Mouse (Mus musculus) lung, postnatal 0 days (tissue): ENCODE data around the gene Tarbp2. TPM values are rescaled to one million over a fixed set of nuclear protein-coding genes. Genes with fewer than 3 reads are reported as not detected.

Experiments used
- ATAC-seq: fragments of 200-750 bp; cut with Nextera tagmentation; 2 replicates; pipeline ENCODE4 v1.8.0; 2017; ENCODE audit warnings: moderate library complexity
- DNase-seq: peaks from one replicate; pipeline ENCODE4 v3.0.0-alpha.2; 2016; ENCODE audit warnings: low spot score
- H3K27ac ChIP-seq: fragments of 300-500 bp; sonication (generic); 2 replicates; pipeline ENCODE4 v1.5.1; 2014; ENCODE audit warnings: antibody characterized with exemption, mild to moderate bottlenecking, low read length, mixed read lengths
- H3K27me3 ChIP-seq: fragments of 300-500 bp; sonication (generic); replicated peaks from 2 replicates; pipeline ENCODE4 v1.6.1; 2014; ENCODE audit warnings: low read length, mixed read lengths; ENCODE audit not compliant: insufficient read depth
- H3K36me3 ChIP-seq: fragments of 300-500 bp; sonication (generic); 2 replicates; pipeline ENCODE4 v1.6.1; 2014; ENCODE audit warnings: low read length, mixed read lengths; ENCODE audit not compliant: insufficient read depth
- H3K4me1 ChIP-seq: fragments of 300-500 bp; sonication (generic); 2 replicates; pipeline ENCODE4 v1.6.1; 2014; ENCODE audit warnings: antibody characterized with exemption, low read depth, low read length, mixed read lengths; ENCODE audit not compliant: insufficient read depth
- H3K4me2 ChIP-seq: fragments of 300-500 bp; sonication (generic); replicated peaks from 2 replicates; pipeline ENCODE4 v1.6.1; 2014; ENCODE audit warnings: low read depth, mild to moderate bottlenecking, low read length, moderate library complexity, mixed read lengths
- H3K4me3 ChIP-seq: fragments of 300-500 bp; sonication (generic); 2 replicates; pipeline ENCODE4 v1.5.1; 2014; ENCODE audit warnings: low read depth, low read length
- H3K9ac ChIP-seq: fragments of 300-500 bp; sonication (generic); replicated peaks from 2 replicates; pipeline ENCODE4 v1.6.1; 2014; ENCODE audit warnings: low read depth, mild to moderate bottlenecking
- H3K9me3 ChIP-seq: fragments of 300-500 bp; sonication (generic); 2 replicates; pipeline ENCODE4 v1.6.1; 2016; ENCODE audit warnings: low read length, mixed read lengths
- CTCF ChIP-seq: IDR thresholded peaks from 2 replicates; pipeline ENCODE4 v1.5.1; 2016; ENCODE audit warnings: antibody characterized with exemption, mild to moderate bottlenecking
- EP300 ChIP-seq: IDR thresholded peaks from 2 replicates; pipeline ENCODE4 v1.6.1; 2016; ENCODE audit warnings: antibody characterized with exemption, mild to moderate bottlenecking, control low read depth
- WGBS: fragments of 180-500 bp; shearing (Covaris S2); extraction: QIAGEN DNeasy Blood & Tissue Kit; methylation state at CpG from one replicate; pipeline ENCODE4 v1.1.7; 2014; 5-methylcytosine and 5-hydroxymethylcytosine counted together
- polyA plus RNA-seq: library from polyadenylated mRNA; unstranded; fragments of >200 nt; fragmentation: Nextera tagmentation; extraction: Ambion mirVana; gene quantifications from 2 replicates; pipeline ENCODE4 v1.2.1, GENCODE M21; 2015

Gene Tarbp2
- 35.2 and 42.8 TPM in 2 replicates for polyA plus RNA-seq

- H3K27ac ChIP-seq, result peak within 1 kb of the TSS; percentile 99
- H3K9me3 ChIP-seq, result no peaks in the 10 kb centered on the region
- H3K9ac ChIP-seq, result peak within 1 kb of the TSS; percentile 84
- DNase-seq (peak; percentile 99), ATAC-seq (peak; percentile 92)
- WGBS, result under 1% methylated on average over 58 of the region's 60 CpGs
- peak within 1 kb of the TSS; percentile 60 for H3K4me3 ChIP-seq
- TF ChIP-seq EP300, result 0 out of 2 replicates have a peak, but pooled peaks have one; percentile 52
- TF ChIP-seq CTCF, result no peak
- peak within 1 kb of the TSS; percentile 88 for H3K4me2 ChIP-seq
- no peaks in the 10 kb centered on the region for H3K4me1 ChIP-seq
- no peaks in the 10 kb centered on the region for H3K36me3 ChIP-seq
- H3K27me3 ChIP-seq, result no peaks in the 10 kb centered on the region
Observed at GRCm38 (mm10) chr15:102517976-102518858, at the start of gene Tarbp2. TSS of gene Tarbp2 (plus strand) at chr15:102518192.

GRCm38 (mm10) chr15:102468675-102469370 is 49.2 kb upstream of the Tarbp2 start:
- no peak for ATAC-seq
- Histone ChIP-seq H3K4me1 (peaks cover 3% of the 10 kb centered on the region; the same call in 1 of the 2 replicates), H3K9ac (no peak overlapping the region), H3K27me3 (no peaks in the 10 kb centered on the region), H3K27ac (no peak overlapping the region), H3K4me2 (no peak overlapping the region), H3K36me3 (no peaks in the 10 kb centered on the region), H3K4me3 (no peak overlapping the region), H3K9me3 (no peaks in the 10 kb centered on the region)
- TF ChIP-seq CTCF, result no peak
- TF ChIP-seq EP300, result no peak
- 98% methylated on average over 9 of the region's 9 CpGs for WGBS
- DNase-seq, result no peak

GRCm38 (mm10) chr15:102470183-102470604 is 47.8 kb upstream of the Tarbp2 start, which contains the start of gene Pcbp2:
TSS of gene Pcbp2 (plus strand) at chr15:102470539.
- H3K27me3 ChIP-seq, result no peaks in the 10 kb centered on the region
- peaks cover 3% of the 10 kb centered on the region; the same call in 1 of the 2 replicates for H3K4me1 ChIP-seq
- peak within 1 kb of the TSS; percentile 97 for H3K9ac ChIP-seq
- H3K9me3 ChIP-seq, result no peaks in the 10 kb centered on the region
- WGBS, result under 1% methylated on average over 34 of the region's 40 CpGs
- ATAC-seq (peak; percentile 99), DNase-seq (peak; percentile 99)
- peak within 1 kb of the TSS; percentile 86 for H3K4me3 ChIP-seq
- H3K4me2 ChIP-seq, result peak within 1 kb of the TSS; percentile 48
- H3K27ac ChIP-seq, result peak within 1 kb of the TSS; percentile 97
- TF ChIP-seq CTCF (peak; percentile 89), EP300 (no peak)
- peaks cover 10% of the 10 kb centered on the region; the same call in 1 of the 2 replicates for H3K36me3 ChIP-seq

GRCm38 (mm10) chr15:102470605-102471294 is 47.2 kb upstream of the Tarbp2 start:
- peak overlapping the region; percentile 86 for H3K4me3 ChIP-seq
- DNase-seq (peak; percentile 87), ATAC-seq (peak; percentile 68)
- no peaks in the 10 kb centered on the region for H3K27me3 ChIP-seq
- H3K9me3 ChIP-seq, result no peaks in the 10 kb centered on the region
- H3K9ac ChIP-seq, result peak overlapping the region; percentile 97
- peak overlapping the region; percentile 48 for H3K4me2 ChIP-seq
- WGBS, result 1% methylated on average over 26 of the region's 67 CpGs
- peaks cover 3% of the 10 kb centered on the region; the same call in 1 of the 2 replicates for H3K4me1 ChIP-seq
- peaks cover 15% of the 10 kb centered on the region; the same call in 1 of the 2 replicates for H3K36me3 ChIP-seq
- H3K27ac ChIP-seq, result peak overlapping the region; percentile 97
- peak; percentile 31 for TF ChIP-seq CTCF
- no peak for TF ChIP-seq EP300

- Histone ChIP-seq H3K36me3 (peaks cover 20% of the 10 kb centered on the region; the same call in 1 of the 2 replicates), H3K27me3 (no peaks in the 10 kb centered on the region), H3K27ac (peak overlapping the region; percentile 97), H3K4me1 (peaks cover 3% of the 10 kb centered on the region; the same call in 1 of the 2 replicates), H3K4me2 (peak overlapping the region; percentile 48), H3K9ac (peak overlapping the region; percentile 97), H3K4me3 (peak overlapping the region; percentile 86), H3K9me3 (no peaks in the 10 kb centered on the region)
- ATAC-seq (no peak), DNase-seq (no peak)
- 2% methylated on average over 10 of the region's 10 CpGs for WGBS
- no peak for TF ChIP-seq EP300
- TF ChIP-seq CTCF, result no peak
Observed at GRCm38 (mm10) chr15:102471295-102471645, 46.7 kb upstream of the Tarbp2 start.
